Mouse (Mus musculus) G1E-ER4 (cell line): Measurements from ENCODE around the gene Vsig8. TPM values are rescaled to one million over a fixed set of nuclear protein-coding genes. Genes with fewer than 3 reads are reported as not detected.

Experiments used
- GATA1 ChIP-seq: IDR thresholded peaks from one replicate; pipeline ENCODE4 v1.8.0; 2012; ENCODE audit warnings: low read length, inconsistent platforms
- polyA plus RNA-seq: library from polyadenylated mRNA; stranded (reverse); fragments of >175 nt; gene quantifications from 2 replicates; pipeline ENCODE4 v1.2.3, GENCODE M21; 2012

Gene Vsig8
- polyA plus RNA-seq, 1 experiment = not detected

GRCm38 (mm10) chr1:172552623-172553022, 3.1 kb upstream of the Vsig8 start:
- no peak for TF ChIP-seq GATA1

GRCm38 (mm10) chr1:172562641-172563464, 7.1 kb downstream of the Vsig8 start:
- no peak for TF ChIP-seq GATA1

- TF ChIP-seq GATA1 = no peak
These were observed 7.7 kb downstream of the Vsig8 start for GRCm38 (mm10) chr1:172563465-172563828.

GRCm38 (mm10) chr1:172566131-172566530, 10.4 kb downstream of the Vsig8 start:
- TF ChIP-seq GATA1 = no peak

GRCm38 (mm10) chr1:172567758-172568157, 12.0 kb downstream of the Vsig8 start:
- no peak for TF ChIP-seq GATA1

- no peak for TF ChIP-seq GATA1
These were observed 24.4 kb downstream of the Vsig8 start for GRCm38 (mm10) chr1:172580116-172580515.

- no peak for TF ChIP-seq GATA1
These were observed 26.7 kb downstream of the Vsig8 start for GRCm38 (mm10) chr1:172582436-172582835.

GRCm38 (mm10) chr1:172584271-172584670, 28.5 kb downstream of the Vsig8 start:
- TF ChIP-seq GATA1 = no peak

- TF ChIP-seq GATA1 = no peak
These were observed 29.3 kb downstream of the Vsig8 start for GRCm38 (mm10) chr1:172585026-172585425.

GRCm38 (mm10) chr1:172585612-172586567, 30.2 kb downstream of the Vsig8 start:
- TF ChIP-seq GATA1 = no peak

- TF ChIP-seq GATA1 = no peak
These were observed 34.6 kb downstream of the Vsig8 start, which contains the start of gene Slamf8 for GRCm38 (mm10) chr1:172590385-172590784. Gene Slamf8, minus strand, starts transcription at chr1:172590568.

- TF ChIP-seq GATA1 = no peak
These were observed 37.6 kb downstream of the Vsig8 start for GRCm38 (mm10) chr1:172593321-172593720.

- TF ChIP-seq GATA1 = no peak
These were observed 38.2 kb downstream of the Vsig8 start for GRCm38 (mm10) chr1:172593956-172594355.

- TF ChIP-seq GATA1 = no peak
These were observed 38.8 kb downstream of the Vsig8 start for GRCm38 (mm10) chr1:172594495-172594894.

- no peak for TF ChIP-seq GATA1
These were observed 46.6 kb downstream of the Vsig8 start, which contains the start of gene Fcrl6 for GRCm38 (mm10) chr1:172602326-172602725. Gene Fcrl6, minus strand, starts transcription at chr1:172602551.

GRCm38 (mm10) chr1:172611304-172611703, 55.6 kb downstream of the Vsig8 start:
- TF ChIP-seq GATA1 = no peak
